Mouse (Mus musculus) lung, embryonic 16.5 days (tissue): Measurements from ENCODE around the gene Fbxo46. TPM values are rescaled to one million over a fixed set of nuclear protein-coding genes. Genes with fewer than 3 reads are reported as not detected.
A peak's percentile ranks its signal among the peaks of the same experiment; 100 is the strongest.

Experiments
- ATAC-seq: fragments of 200-750 bp; cut with Nextera tagmentation; 2 replicates; pipeline ENCODE4 v1.8.0; 2017; ENCODE audit warnings: low read depth, mild to moderate bottlenecking, moderate library complexity
- H3K27ac ChIP-seq: fragments of 300-500 bp; sonication (generic); 2 replicates; pipeline ENCODE4 v1.5.1; 2014; ENCODE audit warnings: mild to moderate bottlenecking, control low read depth, low read length
- H3K27me3 ChIP-seq: fragments of 300-500 bp; sonication (generic); 2 replicates; pipeline ENCODE4 v1.6.1; 2014; ENCODE audit warnings: low read depth, low read length, mixed read lengths; ENCODE audit not compliant: control insufficient read depth, insufficient read depth
- H3K36me3 ChIP-seq: fragments of 300-500 bp; sonication (generic); 2 replicates; pipeline ENCODE4 v1.6.1; 2014; ENCODE audit warnings: low read length; ENCODE audit not compliant: control insufficient read depth, insufficient read depth
- H3K4me1 ChIP-seq: fragments of 300-500 bp; sonication (generic); replicated peaks from 2 replicates; pipeline ENCODE4 v1.6.1; 2014; ENCODE audit warnings: low read length, mixed read lengths; ENCODE audit not compliant: control insufficient read depth, insufficient read depth
- H3K4me2 ChIP-seq: fragments of 300-500 bp; sonication (generic); 2 replicates; pipeline ENCODE4 v1.6.1; 2014; ENCODE audit warnings: low read depth, low read length, control low read depth
- H3K4me3 ChIP-seq: fragments of 300-500 bp; sonication (generic); 2 replicates; pipeline ENCODE4 v1.5.1; 2014; ENCODE audit warnings: mild to moderate bottlenecking, low read length, control low read depth
- H3K9ac ChIP-seq: fragments of 300-500 bp; sonication (generic); 2 replicates; pipeline ENCODE4 v1.6.1; 2014; ENCODE audit warnings: low read length, control low read depth
- H3K9me3 ChIP-seq: fragments of 300-500 bp; sonication (generic); 2 replicates; pipeline ENCODE4 v1.6.1; 2016; ENCODE audit warnings: low read length; ENCODE audit not compliant: control insufficient read depth
- WGBS: fragments of 180-500 bp; shearing (Covaris S2); extraction: QIAGEN DNeasy Blood & Tissue Kit; methylation state at CpG from one replicate; pipeline ENCODE4 v1.1.7; 2014; 5-methylcytosine and 5-hydroxymethylcytosine counted together
- polyA plus RNA-seq: library from polyadenylated mRNA; unstranded; fragments of >200 nt; fragmentation: Nextera tagmentation; extraction: Ambion mirVana; gene quantifications from 2 replicates; pipeline ENCODE4 v1.2.1, GENCODE M21; 2015

The Fbxo46 gene
- polyA plus RNA-seq, 1 experiment from 2014 or later = 16.3 TPM

DNA sequence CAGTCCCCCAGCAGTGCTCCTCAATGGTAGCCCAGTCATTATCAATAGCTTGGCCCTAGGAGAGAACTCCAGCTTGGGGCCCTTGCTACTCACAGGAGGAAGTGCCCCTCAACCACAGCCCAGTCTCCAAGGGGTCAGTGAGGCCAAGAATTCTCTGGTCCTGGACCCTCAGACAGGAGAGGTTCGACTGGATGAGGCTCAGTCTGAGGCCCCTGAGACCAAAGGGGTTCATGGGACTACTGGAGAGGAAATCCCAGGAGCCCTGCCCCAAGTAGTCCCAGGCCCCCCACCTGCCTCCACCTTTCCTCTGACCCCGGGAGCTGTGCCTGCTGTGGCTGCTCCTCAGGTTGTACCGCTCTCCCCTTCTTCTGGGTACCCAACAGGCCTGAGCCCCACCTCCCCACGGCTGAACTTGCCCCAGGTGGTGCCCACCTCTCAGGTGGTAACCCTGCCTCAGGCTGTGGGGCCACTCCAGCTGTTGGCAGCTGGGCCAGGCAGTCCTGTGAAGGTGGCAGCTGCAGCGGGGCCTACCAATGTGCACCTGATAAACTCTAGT, 23.2 kb upstream of the Fbxo46 start:
- peak overlapping the region; percentile 67 for H3K4me3 ChIP-seq
- 49% methylated on average over 5 of the region's 5 CpGs for WGBS
- ATAC-seq = no peak
- peak overlapping the region; percentile 91 for H3K4me2 ChIP-seq
- 0 out of 2 replicates have a peak, but pooled peaks cover 2% of the 10 kb centered on the region for H3K36me3 ChIP-seq
- H3K27ac ChIP-seq = no peak overlapping the region
- H3K9me3 ChIP-seq = no peaks in the 10 kb centered on the region
- no peaks in the 10 kb centered on the region for H3K27me3 ChIP-seq
- peak overlapping the region; percentile 91 for H3K9ac ChIP-seq
- peaks cover 27% of the 10 kb centered on the region for H3K4me1 ChIP-seq

DNA sequence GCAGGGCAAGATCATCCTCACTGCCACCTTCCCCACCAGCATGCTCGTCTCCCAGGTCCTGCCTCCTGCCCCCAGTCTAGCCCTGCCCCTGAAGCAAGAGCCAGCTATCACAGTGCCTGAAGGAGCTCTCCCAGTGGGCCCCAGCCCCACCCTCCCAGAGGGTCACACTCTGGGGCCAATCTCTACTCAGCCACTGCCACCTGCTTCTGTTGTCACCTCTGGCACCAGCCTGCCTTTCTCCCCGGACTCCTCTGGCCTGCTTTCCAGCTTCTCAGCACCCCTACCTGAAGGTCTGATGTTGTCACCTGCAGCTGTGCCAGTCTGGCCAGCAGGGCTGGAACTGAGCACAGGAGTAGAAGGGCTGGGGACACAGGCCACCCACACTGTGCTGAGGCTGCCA, 22.4 kb upstream of the Fbxo46 start:
- no peaks in the 10 kb centered on the region for H3K27me3 ChIP-seq
- no peaks in the 10 kb centered on the region for H3K9me3 ChIP-seq
- H3K27ac ChIP-seq = no peak overlapping the region
- no peak overlapping the region for H3K4me3 ChIP-seq
- no peak overlapping the region for H3K9ac ChIP-seq
- no peak overlapping the region for H3K4me2 ChIP-seq
- H3K4me1 ChIP-seq = peaks cover 24% of the 10 kb centered on the region
- no peaks in the 10 kb centered on the region for H3K36me3 ChIP-seq
- WGBS = 55% methylated on average over 2 of the region's 2 CpGs
- no peak for ATAC-seq

DNA sequence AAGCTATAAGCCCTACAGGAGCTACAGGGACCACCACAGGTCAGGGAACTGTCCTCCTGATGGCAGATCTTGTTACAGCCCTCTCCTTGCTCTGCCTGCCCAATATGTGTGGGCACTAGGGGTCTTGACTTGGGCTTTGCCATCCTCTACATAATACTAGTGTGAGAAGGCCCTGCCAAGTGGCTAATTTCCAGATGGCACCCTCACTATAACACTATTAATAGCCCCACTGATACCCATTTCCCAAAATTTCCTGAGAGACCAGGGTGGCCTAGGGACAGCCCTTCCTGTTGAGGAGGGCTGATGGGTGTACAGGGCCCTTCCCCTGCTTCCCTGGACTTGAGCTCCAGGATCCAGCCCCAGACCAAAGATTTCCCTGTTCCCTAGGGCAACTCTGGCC, 21.8 kb upstream of the Fbxo46 start:
- no peak overlapping the region for H3K27ac ChIP-seq
- peaks cover 18% of the 10 kb centered on the region for H3K4me1 ChIP-seq
- no peak overlapping the region for H3K9ac ChIP-seq
- no peak for ATAC-seq
- H3K4me2 ChIP-seq = no peak overlapping the region
- no peaks in the 10 kb centered on the region for H3K9me3 ChIP-seq
- H3K36me3 ChIP-seq = no peaks in the 10 kb centered on the region
- no peaks in the 10 kb centered on the region for H3K27me3 ChIP-seq
- H3K4me3 ChIP-seq = no peak overlapping the region

DNA sequence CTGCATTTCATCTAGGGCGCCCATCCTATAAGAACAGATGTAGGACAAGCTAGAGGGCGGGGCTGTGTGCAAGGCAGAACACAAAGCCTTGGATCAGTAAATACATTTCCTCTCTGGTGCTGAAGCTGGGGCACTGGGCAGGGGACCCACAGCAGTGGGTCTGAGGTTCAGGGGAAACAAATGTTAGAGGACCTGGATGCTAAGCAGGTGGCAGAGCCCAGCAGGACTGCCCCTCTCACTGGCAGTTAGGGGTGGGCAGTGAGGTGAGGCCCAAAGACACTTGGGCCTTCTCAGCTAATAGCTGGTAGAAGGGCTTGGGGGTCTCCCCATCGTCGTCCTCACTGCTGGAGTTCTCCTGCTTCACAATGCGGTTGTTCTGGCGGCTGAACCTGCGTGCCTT, 20.8 kb upstream of the Fbxo46 start:
- Histone ChIP-seq H3K36me3 (no peaks in the 10 kb centered on the region), H3K4me3 (no peak overlapping the region), H3K9ac (no peak overlapping the region), H3K27me3 (no peaks in the 10 kb centered on the region), H3K27ac (no peak overlapping the region), H3K4me2 (no peak overlapping the region), H3K9me3 (no peaks in the 10 kb centered on the region), H3K4me1 (peaks cover 11% of the 10 kb centered on the region)
- WGBS = 67% methylated on average over 7 of the region's 7 CpGs
- ATAC-seq = no peak

DNA sequence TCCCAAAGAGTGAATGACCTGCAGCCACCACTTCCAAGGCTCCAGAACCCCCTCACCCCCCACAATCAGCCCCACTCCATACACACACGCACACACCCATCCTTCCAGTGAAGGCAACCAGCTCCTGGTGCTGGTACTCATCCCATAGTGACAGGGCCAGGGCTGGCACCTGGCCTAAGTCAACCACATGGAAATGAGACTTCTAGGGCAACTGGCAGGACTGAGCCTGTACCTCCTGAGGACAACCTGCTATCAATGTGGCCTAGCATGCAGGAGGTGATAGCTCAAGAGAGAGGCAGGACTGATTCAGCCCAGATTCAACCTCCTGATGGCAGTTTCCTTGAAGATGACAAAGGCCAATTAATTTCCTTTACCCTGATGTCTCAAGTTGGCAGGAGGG, 19.4 kb upstream of the Fbxo46 start:
- WGBS = 70% methylated on average over 1 of the region's 1 CpGs
- Histone ChIP-seq H3K4me2 (no peak overlapping the region), H3K9me3 (no peaks in the 10 kb centered on the region), H3K4me3 (no peak overlapping the region), H3K27me3 (no peaks in the 10 kb centered on the region), H3K27ac (no peak overlapping the region), H3K9ac (no peak overlapping the region), H3K36me3 (no peaks in the 10 kb centered on the region), H3K4me1 (peaks cover 11% of the 10 kb centered on the region)
- no peak for ATAC-seq

DNA sequence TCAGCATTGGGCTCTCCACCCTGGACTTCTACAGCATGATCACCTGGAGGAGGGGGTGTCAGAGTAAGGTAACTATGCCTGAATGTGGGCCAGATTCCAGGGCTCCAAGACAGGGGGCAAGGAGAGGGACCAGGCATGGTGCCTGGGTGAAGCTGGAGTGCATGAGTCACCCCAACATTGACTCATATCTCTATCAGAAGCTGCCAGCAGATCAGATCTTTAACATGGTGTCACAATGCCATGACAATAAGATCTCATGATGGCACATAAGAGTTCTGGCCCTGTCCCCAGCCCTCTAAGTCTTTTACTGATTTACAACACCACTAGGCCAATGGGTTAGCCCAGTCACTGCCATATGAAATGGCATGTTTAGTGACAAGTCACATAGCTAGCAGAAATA, 15.9 kb upstream of the Fbxo46 start:
- H3K4me2 ChIP-seq = no peak overlapping the region
- H3K9me3 ChIP-seq = no peaks in the 10 kb centered on the region
- H3K4me3 ChIP-seq = no peak overlapping the region
- no peaks in the 10 kb centered on the region for H3K4me1 ChIP-seq
- no peak overlapping the region for H3K9ac ChIP-seq
- no peak overlapping the region for H3K27ac ChIP-seq
- H3K27me3 ChIP-seq = no peaks in the 10 kb centered on the region
- no peak for ATAC-seq
- no peaks in the 10 kb centered on the region for H3K36me3 ChIP-seq

DNA sequence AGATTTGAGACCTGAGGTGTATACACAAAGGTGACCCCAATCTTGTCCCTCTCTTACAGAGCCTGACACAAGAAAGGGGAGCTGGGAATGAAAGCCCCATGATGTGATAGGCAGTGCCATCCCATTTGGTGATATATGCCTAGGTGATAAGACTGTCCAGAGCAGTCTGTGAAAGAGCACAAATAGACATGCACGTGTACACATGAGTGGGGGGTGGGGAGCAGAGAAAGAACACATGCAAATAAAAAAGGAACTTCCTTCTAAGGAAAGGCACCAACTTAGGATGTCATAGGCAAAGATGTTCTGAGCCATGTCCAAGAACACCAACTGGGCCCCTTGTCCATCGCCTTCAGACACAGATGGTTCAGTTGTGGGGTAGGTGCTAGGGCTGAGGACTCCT, 15.2 kb upstream of the Fbxo46 start:
- no peak for ATAC-seq
- no peaks in the 10 kb centered on the region for H3K9me3 ChIP-seq
- no peaks in the 10 kb centered on the region for H3K4me1 ChIP-seq
- WGBS = 81% methylated on average over 2 of the region's 2 CpGs
- no peak overlapping the region for H3K9ac ChIP-seq
- no peaks in the 10 kb centered on the region for H3K36me3 ChIP-seq
- no peaks in the 10 kb centered on the region for H3K27me3 ChIP-seq
- no peak overlapping the region for H3K4me2 ChIP-seq
- H3K4me3 ChIP-seq = no peak overlapping the region
- no peak overlapping the region for H3K27ac ChIP-seq

DNA sequence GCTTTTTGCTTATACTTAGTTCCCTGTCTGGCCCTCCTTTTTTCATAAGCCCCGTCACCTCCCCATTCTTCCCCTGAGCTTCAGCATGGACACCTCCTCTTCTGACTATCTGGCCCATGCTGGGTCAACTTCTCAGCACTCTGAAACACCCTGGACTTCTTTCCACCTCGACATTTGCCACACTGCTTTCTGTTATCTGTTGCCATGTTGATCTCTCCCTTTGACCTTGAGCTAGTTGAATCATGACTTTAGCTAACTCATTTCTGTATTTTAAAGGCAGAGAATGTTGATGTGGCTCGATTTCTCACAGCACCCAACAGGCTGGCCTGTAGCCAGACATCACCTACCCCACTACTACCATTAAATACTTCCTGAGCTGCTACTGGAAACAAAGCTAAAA, 12.2 kb upstream of the Fbxo46 start:
- no peak for ATAC-seq
- Histone ChIP-seq H3K27me3 (no peaks in the 10 kb centered on the region), H3K9ac (no peak overlapping the region), H3K4me2 (no peak overlapping the region), H3K9me3 (no peaks in the 10 kb centered on the region), H3K4me3 (no peak overlapping the region), H3K36me3 (no peaks in the 10 kb centered on the region), H3K4me1 (no peaks in the 10 kb centered on the region), H3K27ac (no peak overlapping the region)
- 44% methylated on average over 3 of the region's 3 CpGs for WGBS

DNA sequence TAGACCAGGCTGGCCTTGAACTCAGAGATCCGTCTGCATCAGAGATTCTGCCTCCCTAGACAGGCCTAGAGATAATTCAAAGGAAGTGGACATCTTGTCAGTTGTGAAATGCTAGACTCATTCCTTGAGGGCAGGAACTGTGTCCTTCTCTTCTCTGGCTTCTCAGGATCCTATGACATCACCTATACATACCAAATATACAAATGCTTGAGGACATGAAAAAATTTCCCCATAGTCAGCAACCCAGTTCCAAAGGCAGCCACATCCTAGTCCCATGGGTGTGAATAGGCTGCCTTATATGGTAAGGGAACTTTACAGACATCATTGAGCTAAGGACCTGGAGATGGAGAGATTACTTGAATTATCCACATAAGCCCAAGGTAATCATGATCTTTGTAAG, 10.1 kb upstream of the Fbxo46 start:
- no peak overlapping the region for H3K4me3 ChIP-seq
- H3K9me3 ChIP-seq = no peaks in the 10 kb centered on the region
- H3K4me2 ChIP-seq = no peak overlapping the region
- WGBS = 83% methylated on average over 1 of the region's 1 CpGs
- no peaks in the 10 kb centered on the region for H3K4me1 ChIP-seq
- H3K27ac ChIP-seq = no peak overlapping the region
- H3K27me3 ChIP-seq = no peaks in the 10 kb centered on the region
- ATAC-seq = no peak
- no peaks in the 10 kb centered on the region for H3K36me3 ChIP-seq
- H3K9ac ChIP-seq = no peak overlapping the region
